Mouse (Mus musculus) NIH3T3 (cell line): ENCODE results near the gene Als2.

Experiments
- DNase-seq: peaks from one replicate; pipeline ENCODE4 v3.0.0-alpha.2; 2012; ENCODE audit warnings: low read depth

The Als2 gene

DNA sequence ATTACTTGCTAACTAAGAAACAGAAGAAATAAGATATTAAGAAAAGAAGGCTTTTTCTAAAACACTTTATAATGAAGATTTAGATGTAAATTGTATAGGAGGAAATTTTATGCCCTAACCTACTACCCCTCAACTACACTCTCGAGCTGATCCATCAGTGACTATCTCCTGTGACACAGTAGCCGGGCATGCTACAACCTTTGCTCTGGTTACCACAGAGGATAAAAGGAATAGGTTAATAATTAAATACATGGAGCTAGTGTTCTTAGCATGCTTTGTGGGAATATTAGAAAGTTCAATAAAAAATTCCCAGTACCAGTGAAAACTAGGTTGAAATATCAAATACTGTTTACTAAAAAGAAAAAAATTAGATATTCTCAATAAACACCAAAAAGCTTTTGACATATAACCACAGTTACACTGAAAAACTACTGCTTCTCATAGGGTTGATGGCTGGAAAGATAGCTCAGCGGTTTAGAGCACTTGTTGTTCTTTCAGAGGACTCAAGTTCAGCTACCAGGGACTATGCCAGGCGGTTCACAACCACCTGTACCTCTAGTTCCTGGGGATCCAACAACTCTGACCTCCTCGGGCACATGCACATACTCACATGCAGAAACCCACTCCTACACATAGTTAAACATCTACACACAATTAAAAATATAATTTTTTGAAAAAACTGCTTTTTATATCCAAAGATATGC lies 24.8 kb downstream of the Als2 start:
- no peak for DNase-seq

DNA sequence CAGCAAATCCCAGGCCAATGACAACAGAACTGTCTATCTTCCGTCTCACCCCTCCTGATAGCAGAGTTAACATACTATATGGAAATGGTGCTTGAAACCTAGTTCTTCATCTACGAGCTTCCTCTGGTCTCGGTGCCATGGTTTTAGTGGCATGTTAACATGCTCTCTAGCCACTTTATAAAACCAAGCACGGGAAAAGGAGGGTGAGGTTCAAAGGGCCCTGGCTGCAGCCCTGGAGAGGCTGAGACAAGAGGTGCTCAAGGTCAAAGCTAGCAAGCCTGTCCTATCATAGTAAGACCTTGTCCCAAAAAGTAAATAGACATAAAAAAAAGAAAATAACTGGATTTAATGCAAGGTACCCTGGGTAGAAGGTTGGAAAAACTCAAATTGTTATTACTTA lies 25.4 kb downstream of the Als2 start:
- no peak for DNase-seq

DNA sequence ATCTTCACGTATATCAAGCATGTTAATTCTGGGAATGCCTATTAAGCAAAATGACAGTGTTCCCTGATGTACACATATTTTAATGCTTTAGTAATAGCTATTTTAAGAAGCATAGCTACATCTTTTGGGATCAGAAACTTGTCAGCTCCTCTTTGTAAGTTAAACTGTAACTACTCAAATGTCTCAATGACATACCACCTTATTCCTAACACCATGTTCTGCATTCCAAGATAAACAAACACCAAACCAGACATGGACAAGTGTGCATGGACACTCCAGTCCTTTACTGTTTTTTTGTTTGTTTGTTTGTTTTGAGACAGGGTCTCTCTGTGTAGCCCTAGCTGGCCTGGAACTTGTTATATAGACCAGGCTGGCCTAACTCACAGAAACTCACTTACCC lies 28.7 kb downstream of the Als2 start:
- no peak for DNase-seq

DNA sequence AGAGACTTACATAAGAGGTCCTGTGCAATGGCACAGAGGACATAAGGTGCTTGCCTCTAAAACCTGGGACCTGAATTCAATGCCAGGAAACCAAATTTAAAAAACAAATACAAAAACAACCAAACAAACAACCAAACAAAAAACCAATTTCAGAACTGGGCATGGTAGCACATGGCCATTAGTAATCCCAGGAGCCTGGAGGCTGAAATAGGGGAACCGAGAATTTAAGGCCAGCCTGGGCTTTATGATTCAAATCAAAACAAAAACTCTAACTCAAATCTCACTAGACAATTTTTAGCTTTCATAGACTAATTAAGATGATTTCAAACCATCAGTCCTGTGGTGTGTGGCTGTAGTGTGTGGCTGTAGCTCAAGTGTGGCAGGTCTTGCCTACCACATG lies 32.5 kb downstream of the Als2 start:
- DNase-seq = no peak

DNA sequence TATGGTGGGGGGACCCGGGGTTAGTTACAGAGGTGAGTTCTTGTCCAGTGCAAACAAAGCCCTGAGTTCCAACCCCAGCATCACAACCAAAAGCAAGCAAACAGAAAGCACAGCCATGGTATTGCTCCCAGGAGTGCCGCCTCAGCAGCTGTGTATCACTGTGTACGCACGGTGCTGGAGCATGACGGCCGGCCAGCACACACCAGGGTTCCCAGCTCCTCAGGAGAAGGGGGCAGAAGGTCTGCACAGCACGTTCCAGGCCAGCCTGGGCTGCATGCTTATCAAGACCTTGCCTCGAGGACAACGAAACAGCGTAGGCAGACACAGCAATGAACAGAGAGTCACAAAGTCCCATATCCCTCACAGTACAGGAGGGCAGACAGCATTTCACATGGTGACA lies 34.7 kb downstream of the Als2 start:
- DNase-seq = no peak

DNA sequence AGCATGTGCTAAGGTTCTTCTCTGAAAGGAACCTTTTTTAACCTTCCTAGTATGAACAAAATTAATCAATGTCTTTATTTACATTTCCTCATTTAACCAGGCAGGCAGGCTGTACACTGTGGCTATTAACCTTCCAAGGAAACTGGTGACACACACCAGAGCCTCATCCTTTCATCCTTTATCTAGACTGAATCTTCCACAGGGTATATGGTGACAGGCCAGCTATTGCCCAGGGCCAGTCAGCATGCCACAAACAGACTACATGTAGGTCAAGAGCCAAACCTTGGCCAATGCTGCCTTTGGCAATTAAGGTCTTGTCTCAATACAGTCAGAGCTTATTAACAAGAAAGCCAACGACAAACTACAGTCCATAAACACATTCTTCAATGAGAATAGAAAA lies 35.5 kb downstream of the Als2 start:
- DNase-seq = no peak

DNA sequence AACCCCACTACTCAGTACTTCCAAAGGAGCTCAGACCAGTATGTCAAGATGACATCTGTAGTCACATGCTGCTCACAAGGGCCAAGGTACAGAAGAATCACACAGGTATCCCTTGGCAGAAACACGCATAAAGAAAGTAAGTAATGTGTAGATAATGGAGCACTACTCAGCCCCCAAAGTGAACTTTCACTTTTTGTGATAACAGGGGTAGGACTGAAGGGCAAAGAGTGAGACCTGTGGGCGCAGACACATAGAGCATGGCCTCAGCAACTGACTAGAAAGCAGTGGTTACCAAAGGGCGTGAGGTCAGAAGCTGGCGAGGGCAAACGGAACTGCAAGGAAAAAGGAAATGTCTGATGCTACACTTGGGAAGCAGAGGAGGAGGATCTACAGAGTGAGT lies 36.1 kb downstream of the Als2 start:
- no peak for DNase-seq

DNA sequence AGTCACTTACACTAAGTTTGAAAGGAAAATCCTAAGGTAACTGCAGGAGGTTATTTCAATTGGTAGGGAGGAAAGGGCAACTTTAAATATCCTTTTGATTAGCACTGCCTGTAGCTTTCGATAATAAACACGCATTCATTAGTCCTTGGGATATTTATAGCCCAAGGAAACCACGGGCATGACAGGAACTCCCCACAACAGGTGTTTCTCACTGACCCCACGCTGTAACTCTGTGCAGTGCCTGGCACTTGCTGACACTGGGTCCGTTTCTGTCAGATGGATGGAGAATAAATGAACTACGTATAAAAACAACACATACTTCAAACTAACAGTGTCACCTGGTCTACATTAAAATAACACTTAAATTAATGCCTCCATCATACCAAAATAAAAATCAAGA lies 42.1 kb downstream of the Als2 start:
- no peak for DNase-seq

DNA sequence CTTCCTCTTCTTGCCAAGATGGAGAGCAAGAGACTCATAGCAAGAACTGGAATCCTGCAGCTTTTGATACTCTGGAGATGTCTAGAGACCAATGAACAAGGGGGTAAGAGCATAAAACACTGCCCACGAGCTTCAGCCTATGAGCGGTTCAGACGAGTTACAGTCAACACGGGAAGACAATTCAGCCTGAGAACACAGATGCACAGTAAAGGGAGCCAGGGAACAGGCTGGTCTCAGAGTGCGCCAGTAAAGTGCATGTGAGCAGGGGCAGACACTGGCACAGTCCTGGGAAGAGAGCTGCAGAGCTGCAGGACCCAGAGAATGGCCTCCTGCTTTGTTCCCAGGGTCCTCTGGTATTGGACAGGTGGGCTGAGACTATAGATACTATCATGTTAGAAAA lies 49.2 kb downstream of the Als2 start:
- DNase-seq = no peak

DNA sequence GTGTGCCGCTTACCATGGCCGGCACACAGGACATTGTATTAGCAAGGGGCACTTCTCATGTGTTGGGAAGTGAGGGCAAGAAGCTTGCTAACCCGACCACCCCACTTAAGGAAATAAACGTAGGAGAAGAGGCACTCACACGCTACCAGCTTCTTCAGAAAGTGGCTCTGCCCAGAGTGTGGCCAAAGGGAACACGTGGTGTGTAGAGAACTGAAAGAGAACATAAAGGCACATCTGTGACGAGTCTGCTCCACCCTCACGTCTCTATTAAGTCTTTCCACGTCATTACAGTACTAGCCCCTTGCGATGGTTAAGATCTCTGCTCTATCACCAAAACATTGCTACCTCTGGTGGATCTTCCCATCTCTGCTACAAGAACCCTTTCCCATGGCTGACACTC lies 50.7 kb downstream of the Als2 start:
- no peak for DNase-seq

DNA sequence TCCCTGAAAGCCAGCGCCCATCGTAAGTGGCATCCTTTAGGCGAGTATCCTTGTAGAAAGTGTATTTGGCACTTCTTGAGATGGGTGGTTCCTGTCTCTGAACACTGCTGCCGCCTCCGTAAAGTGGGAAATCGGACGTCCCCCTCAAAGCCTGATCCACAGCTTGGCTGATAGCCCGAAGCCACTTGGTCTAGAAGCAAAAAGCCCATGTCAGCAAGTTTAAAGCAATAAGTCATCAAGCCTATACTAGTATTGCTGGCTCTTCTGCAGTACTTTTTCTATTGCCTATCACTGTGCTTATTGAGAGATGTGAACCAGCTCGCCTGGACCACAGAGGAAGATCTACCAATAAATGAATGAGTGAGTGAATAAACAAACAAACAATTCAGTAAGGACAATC lies 51.6 kb downstream of the Als2 start:
- no peak for DNase-seq

DNA sequence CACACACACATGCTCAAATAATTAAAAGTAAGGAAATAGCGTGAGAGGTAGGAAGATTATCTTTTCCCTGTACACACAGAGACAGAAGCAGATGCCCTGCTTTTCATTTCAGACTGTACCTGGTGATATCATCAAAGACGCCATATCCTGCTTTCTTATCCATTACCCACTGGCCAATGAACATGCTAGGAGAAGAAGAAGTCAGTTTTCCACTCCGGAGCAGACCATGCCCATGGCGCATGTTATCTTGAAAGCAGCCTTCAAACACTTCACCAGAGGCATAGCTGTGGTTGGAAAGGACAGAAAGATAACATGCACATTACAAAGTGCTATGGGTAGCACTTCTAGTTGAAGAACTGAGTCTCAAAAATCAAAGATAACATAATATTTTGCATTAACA lies 54.0 kb downstream of the Als2 start:
- DNase-seq = no peak

DNA sequence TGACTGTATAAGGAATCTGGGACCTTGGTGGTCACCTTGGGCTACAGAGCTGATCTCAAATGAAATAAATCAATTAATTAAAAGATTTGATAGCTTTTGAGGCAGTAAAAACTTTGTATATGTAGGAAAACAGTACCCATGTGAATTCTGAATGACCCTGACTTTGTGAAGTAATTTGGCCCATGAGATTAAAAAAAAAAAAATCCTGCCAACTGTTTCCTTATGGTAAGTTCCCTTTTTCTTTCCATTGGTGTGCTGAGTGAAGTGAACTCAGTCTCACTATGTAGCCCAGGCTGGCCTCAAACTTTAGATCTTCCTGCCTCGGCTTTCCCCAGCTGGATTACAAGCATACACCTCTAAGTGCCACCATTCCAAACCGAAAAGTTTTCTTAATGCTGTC lies 54.7 kb downstream of the Als2 start:
- DNase-seq = no peak

DNA sequence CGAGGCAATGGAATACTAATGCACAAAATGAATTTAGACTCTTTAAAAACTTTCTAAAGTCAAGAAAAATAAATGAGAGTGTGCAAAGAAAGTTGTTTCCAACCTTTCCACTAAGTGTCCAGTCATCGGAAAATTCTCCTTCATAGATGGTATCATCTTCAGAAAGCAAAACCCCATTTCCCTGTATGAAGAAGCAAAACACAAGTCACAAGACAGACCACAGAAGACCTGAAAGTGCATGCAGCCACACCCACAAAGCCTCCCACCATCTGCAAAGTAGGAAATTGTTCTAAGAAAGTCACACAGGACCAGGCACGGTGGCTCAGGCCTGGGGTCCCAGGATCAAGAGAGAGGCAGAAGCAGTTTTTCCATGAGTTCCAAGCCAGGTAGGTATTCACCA lies 57.0 kb downstream of the Als2 start:
- DNase-seq = no peak

DNA sequence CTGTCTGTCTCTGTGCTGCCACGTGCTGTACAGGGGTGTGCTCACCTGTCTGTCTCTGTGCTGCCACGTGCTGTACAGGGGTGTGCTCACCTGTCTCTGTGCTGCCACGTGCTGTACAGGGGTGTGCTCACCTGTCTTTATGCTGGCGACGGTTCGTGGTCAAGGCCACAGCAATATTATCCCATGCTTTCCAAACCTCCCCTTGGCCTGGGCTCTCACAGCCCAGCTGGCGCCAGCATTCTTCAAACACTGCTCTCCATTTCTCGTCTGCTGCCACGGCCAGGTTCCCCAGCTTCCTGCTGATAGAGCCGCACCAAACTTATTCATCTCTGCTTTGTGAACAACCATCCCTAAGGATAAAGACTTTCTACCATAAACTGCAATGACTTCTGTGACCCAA lies 58.6 kb downstream of the Als2 start:
- DNase-seq = no peak

DNA sequence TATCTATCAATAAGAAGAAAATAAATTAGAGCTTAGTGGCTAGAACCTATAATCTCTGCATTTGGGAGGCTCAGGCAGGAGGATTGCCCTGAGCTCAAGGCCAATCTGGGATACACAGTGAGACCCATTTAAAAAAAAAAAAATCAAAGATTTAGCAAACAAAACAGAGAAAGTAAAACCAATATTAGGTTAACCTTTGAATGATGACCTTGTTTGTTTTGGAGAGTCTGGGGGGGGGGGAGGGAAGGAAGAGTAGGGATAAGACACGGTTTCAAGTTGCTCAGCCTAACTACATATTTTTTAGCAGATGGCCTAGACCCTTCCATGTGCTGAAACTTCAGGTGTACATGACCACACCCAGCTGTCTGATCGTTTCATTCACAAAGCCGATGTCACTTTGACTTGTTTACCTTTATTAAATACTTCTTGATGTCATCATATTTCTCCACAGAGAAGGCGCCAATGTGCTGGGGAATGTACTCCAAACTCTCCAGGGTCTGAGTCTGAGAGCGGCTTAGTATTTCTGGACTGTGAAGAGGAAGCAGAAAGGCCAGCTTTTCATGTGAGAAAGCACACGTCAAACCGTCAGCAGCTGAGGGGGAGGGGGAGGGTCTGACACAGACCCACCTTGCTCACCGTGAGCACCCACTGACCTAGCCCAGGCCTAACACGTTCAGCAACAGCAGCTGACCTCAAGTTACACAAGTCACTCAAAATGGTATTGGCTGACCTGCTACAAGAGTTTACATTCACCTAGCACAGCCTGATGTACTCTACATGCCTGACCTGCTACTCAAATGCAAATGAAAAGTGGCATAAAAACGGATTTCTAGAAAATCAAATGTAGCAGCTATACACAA lies 62.3 kb downstream of the Als2 start:
- DNase-seq = no peak

DNA sequence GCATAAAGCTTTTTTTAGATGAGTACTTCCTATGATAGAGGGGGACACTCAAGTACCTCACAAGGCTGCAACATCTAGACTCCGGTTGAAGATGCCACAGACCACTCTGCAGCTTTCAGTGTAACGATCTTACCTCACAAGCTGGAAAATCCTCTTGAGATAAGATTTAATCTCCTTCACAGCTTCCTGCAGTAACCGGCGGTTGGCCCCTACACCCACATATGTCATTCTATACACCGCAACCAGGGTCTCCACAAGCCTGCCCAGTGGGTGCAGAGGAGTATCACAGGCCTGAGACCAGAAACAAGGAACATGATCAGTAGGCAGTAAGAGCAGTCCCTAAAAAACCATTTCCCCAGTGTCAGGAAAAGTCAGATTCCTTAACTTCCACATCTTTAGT lies 64.0 kb downstream of the Als2 start:
- no peak for DNase-seq

DNA sequence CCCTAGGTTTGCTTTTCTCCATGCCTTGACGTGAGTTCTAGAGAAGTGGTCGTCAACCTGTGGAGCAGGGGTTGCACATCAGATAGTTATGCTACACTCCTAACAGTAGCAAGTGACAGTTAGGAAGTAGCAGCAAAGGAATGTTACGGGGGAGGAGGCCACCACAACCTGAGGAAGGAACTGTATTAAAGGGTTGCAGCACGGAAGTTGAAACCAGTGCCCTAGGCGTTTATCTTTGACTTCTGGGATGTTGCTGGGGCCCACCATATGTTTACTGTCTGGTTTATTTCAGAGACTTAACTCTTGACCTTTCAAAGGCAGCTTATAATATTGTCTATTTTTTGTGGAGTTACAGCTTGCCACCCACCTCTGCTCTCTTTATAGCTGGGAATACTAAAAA lies 65.2 kb downstream of the Als2 start:
- no peak for DNase-seq

DNA sequence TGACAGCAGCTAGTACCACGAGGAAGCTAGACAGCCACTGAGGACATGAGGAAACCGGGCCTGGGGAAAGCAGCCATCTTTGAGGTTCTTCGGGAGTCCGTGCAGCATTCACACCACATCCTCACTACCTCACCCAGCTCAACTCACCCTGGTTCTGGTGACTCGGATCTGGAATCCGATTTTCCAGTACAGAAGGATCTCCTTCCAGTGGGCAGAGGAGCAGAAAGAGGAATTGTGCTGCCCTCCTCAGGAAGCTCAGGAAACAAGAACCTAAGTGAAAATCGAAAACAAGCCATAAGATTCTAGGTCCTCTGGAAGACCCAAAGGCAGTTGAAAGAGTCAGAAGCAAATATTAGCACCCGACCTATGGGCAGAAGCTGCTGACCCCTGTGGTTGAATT lies 66.7 kb downstream of the Als2 start:
- DNase-seq = no peak

DNA sequence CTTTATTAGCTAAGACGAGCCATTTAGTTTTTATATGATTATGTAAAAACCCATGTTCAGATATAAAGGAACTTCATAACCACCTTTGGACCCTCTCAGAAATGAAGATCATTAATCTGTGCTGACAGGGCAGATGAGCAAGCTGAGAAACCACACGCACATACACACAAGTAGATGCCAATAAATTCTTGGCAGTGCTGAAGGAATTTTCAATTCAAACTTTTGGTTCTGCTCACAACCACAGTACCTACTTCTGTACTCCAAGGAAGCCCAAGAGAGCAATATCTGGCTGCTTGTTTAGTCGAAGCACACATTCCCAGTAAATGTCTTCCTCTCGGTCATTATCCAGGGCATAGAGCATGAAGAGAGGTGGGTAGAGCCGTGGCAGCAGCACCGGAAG lies 67.4 kb downstream of the Als2 start:
- no peak for DNase-seq

DNA sequence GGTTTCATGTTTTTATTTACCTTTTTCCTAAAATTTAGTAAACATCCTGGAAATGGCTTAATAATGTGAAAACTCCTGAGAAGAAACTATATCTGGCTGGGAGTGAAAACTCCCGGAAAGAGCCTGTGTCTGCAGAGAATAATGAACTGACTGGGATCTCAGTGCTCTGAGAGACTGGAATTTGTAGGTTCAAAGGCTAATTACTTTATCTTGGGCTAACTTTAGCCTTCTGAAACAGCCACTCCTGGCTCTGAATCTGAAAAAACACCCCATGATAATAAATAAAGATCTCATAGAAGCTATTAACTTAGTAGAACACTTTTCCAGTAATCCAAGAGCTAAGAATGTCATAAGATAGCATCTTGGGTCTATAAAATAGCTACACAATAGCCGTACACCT lies 68.5 kb downstream of the Als2 start:
- DNase-seq = no peak

DNA sequence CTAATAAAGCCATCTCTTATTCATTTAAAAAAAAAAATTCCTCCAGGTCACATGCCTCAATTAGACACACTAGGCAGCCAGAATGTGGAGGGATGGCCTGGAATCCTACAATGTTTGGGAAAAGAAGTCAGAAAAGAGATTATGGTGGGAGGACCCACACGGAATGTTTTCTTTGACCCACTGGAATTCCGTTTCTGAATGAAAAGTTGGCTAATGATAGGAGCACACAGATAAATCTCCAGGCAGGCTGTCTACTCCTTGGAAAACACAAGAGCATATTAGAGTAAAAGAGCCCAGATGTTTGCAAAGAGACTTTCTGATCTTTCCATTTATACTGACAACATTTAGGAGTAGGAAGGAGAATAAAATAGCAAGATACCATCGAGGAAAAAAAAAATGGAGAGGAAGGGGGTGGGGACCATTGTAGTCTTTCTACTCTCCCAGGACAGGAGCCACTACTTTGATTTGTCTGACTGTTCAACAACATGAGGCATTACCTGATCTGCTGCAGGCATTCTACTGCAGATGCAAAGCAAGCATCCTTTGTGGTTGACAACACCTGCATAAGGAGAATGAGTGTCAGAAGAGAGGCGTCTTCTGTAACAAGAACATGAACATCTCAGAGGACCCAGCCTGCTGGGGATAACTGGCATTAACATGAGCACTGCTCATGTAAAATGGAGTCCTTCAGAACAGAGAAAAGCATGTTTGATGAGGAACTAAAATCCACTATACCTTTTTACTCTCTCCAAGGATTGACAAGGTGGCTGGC lies 69.2 kb downstream of the Als2 start:
- DNase-seq = no peak

DNA sequence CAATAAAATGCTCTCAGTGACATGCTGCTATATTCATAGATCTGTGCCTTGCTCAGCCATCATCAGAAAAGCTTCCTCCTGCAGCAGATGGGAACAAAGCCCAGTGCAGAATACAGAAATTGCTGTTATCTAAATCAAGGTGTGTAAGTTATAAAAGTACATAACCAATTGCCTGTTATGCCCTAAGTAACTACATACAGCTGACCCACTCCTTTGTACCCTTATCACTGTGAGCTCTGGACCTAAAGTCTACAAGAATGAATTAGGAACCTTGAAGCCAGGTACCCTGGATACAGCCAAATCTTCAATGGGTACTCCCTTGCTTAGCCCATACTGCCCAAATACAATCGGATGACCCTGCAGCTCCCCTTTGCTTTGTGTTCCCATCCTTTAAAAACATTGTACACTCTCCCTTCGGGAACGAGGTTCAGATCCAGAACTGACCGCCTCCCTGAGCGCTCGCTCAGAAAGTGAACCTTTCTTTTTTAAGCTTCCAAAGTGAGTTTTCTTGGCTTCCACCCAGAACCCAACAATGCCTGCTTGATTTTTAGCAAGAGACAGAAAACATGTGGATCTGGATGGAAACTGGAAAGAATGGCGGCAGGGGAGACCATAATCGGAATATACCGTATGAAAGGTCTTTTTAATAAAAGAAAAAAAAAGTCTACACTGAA lies 70.7 kb downstream of the Als2 start:
- no peak for DNase-seq
